Mouse (Mus musculus): ENCODE measurements around the gene Ndufs5.

GRCm38 (mm10) chr4:123750152-123750651, 32.2 kb upstream of the Ndufs5 start, which contains the start of gene Akirin1:
- TF ChIP-seq CTCF (IDR thresholded peaks at IDR 0.05) (peak; percentile 71), EP300 (IDR thresholded peaks at IDR 0.05) (no peak)
